Mouse (Mus musculus): ENCODE data around the gene Tdrd1.

The Tdrd1 gene

GRCm38 (mm10) chr19:56828305-56828704, 2.3 kb downstream of the Tdrd1 start:
- no peak for DNase-seq (ENCODE audit: low spot score in 2 of 2)

- no peak for DNase-seq (ENCODE audit: low spot score in 2 of 2)
Observed at GRCm38 (mm10) chr19:56829267-56829666, 3.3 kb downstream of the Tdrd1 start.

DNA sequence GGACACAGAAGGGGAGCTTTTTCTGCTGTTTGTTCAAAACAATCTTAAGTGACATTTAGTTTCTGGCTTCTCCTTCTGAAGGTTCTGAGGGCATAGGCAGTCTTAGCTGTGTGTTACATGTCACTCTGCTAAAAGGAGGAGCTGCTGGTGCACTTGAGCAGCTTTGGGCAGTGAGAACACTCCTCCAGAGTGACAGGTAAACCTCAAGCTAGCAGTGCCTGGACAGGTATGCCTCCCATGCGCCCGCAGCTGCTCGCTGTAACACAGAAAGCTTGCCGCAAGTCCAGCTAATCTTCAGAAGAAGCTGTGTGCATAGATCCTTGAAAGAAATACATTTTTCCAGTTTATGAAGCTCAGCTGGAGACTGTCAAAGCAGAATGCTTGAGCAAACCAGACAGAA, 4.2 kb downstream of the Tdrd1 start:
- no peak for DNase-seq (ENCODE audit: low spot score in 2 of 2)

DNA sequence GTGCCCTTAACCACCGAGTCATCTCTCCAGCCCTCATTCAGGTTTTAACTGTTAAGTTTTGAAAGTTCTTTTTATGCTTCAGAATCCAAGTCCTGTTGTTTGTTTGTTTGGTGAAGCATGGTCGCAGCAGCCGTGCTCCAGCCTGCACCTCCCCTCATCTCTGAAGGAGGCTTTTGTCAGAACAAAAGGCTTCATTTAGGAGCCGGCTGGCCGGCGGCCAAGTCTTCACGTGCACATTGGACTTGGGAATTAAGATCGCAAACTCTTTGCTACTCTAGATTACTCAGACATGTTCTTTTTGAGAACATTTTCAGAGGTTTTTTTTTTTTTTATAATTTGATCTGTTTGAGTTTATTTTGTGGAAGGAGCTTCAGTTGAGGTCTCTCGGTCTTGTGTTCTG, 9.3 kb downstream of the Tdrd1 start:
- no peak for DNase-seq (ENCODE audit: low spot score in 2 of 2)

GRCm38 (mm10) chr19:56838942-56839706, 13.1 kb downstream of the Tdrd1 start:
- no peak for DNase-seq (ENCODE audit: low spot score in 2 of 2)

GRCm38 (mm10) chr19:56842974-56843373, 17.0 kb downstream of the Tdrd1 start:
- no peak for DNase-seq (ENCODE audit: low spot score in 2 of 2)

DNA sequence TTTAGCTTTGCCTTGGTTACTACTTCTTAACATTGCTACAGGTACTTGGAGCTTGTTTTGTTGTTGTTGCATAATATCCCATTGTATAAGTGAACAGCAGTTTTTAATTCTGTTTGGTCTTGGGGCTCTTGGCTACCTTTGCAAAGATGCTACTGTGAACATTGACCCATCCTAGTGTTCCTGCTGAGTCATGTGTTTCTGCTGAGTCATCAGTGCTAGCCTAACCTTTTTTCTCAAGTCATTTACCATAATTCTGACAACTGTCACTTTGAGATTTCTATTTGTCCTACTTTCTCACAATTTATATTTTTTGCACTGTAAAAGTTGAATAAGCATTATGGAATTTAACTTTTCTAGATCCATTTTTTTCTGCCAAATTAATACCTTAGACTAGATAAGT, 26.6 kb downstream of the Tdrd1 start:
- no peak for DNase-seq (ENCODE audit: low spot score in 2 of 2)

GRCm38 (mm10) chr19:56856455-56856854, 30.4 kb downstream of the Tdrd1 start:
- no peak for DNase-seq (ENCODE audit: low spot score in 2 of 2)

- DNase-seq (ENCODE audit: low spot score in 2 of 2), result no peak
Observed at GRCm38 (mm10) chr19:56867701-56868100, 41.7 kb downstream of the Tdrd1 start.

GRCm38 (mm10) chr19:56873816-56874600, 48.0 kb downstream of the Tdrd1 start, which contains the start of gene Vwa2:
Vwa2 (plus strand) TSS chr19:56874249.
- DNase-seq (ENCODE audit: low spot score in 2 of 2), result peak in 1 of 2 experiments; percentile 32

GRCm38 (mm10) chr19:56874601-56875315, 48.7 kb downstream of the Tdrd1 start:
- DNase-seq (ENCODE audit: low spot score in 2 of 2), result no peak

GRCm38 (mm10) chr19:56877364-56877763, 51.4 kb downstream of the Tdrd1 start:
- DNase-seq (ENCODE audit: low spot score in 2 of 2), result no peak

GRCm38 (mm10) chr19:56887879-56888278, 61.9 kb downstream of the Tdrd1 start:
- DNase-seq (ENCODE audit: low spot score in 2 of 2), result no peak

DNA sequence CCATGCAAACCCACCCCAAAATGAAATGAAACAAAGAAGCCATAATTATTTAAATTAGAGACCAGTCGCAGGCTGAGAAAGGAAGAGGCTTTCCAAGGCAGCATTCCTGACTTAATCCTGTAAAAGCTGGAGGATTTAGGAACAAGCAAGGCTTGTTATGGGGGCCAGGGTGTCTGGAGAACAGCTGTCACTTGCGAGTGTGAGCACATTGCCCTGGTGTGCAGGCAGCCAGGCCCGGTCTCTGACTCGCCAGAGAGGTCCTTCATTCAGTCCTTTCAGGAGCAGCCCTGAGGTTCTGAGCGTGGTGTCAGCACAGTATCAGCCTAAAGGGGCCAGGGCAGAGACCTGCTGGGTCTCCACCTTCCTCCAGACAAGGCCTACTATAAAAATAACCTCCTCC, 62.6 kb downstream of the Tdrd1 start:
- DNase-seq (ENCODE audit: low spot score in 2 of 2), result no peak

- no peak for DNase-seq (ENCODE audit: low spot score in 2 of 2)
Observed at GRCm38 (mm10) chr19:56891438-56891837, 65.4 kb downstream of the Tdrd1 start.

DNA sequence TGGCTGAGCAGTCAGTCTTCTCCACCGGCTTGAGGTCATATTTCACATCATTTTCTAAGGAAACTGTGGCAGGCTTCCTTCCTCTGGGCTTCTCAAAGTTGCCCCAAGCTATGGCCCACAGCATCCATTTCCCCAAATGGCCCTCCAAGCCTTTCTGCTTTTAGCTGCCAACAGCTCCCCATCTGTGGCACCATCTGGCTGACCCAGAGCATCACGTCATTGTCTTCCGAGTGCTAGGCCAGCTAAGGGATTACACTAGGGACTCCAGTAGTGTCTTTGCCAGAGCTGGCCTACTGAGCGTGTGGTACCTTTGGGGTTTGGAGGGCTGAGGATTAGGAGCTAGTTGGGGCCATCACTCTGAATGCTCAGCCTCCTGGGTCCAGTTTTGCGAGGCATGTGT, 66.6 kb downstream of the Tdrd1 start:
- no peak for DNase-seq (ENCODE audit: low spot score in 2 of 2)

GRCm38 (mm10) chr19:56893326-56893725, 67.3 kb downstream of the Tdrd1 start:
- no peak for DNase-seq (ENCODE audit: low spot score in 2 of 2)

- no peak for DNase-seq (ENCODE audit: low spot score in 2 of 2)
Observed at GRCm38 (mm10) chr19:56897654-56898053, 71.6 kb downstream of the Tdrd1 start.

DNA sequence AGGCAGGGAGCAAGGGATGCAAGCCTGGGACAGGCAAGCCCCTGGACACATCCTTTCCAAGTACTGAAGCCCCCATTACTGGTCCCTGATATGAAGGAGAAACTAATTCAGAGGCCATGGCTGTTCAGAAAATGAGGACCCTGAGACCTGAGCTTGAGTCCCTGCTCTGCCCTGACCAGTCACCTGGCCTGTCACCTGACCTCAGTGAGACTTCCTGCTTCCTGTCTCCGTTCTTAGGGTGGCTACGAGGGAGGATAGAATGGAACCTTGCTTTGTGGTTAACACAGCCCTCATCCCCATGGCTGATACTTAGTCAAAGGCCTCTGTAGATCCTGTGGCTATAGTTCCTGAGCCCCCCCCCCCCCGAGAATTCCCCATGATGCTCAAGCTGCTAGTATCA, 78.1 kb downstream of the Tdrd1 start:
- DNase-seq (ENCODE audit: low spot score in 2 of 2), result no peak

- no peak for DNase-seq (ENCODE audit: low spot score in 2 of 2)
Observed at GRCm38 (mm10) chr19:56905395-56905794, 79.4 kb downstream of the Tdrd1 start.

GRCm38 (mm10) chr19:56907850-56908249, 81.8 kb downstream of the Tdrd1 start:
- no peak for DNase-seq (ENCODE audit: low spot score in 2 of 2)
